Mouse (Mus musculus): ENCODE data around the gene Ncbp3.
A peak's percentile ranks its signal among the peaks of the same experiment; 100 is the strongest.

Ncbp3 gene

GRCm38 (mm10) chr11:73136587-73136986, 89.0 kb downstream of the Ncbp3 start:
- DNase-seq (ENCODE audit: low read depth in 1 of 2, low spot score in 2 of 2) = no peak

- no peak for DNase-seq (ENCODE audit: low read depth in 1 of 2, low spot score in 2 of 2)
Observed at GRCm38 (mm10) chr11:73137116-73137515, 89.5 kb downstream of the Ncbp3 start.

- DNase-seq (ENCODE audit: low read depth in 1 of 2, low spot score in 2 of 2) = peak; percentile 78 to 87
Observed at GRCm38 (mm10) chr11:73137591-73138501, 90.3 kb downstream of the Ncbp3 start, which contains the start of gene Haspin. Haspin (minus strand) TSS chr11:73138294.
